Mouse (Mus musculus) G1E (cell line): ENCODE results near the gene Tnnt3.

Experiments used
- CTCF ChIP-seq: IDR thresholded peaks from 2 replicates; pipeline ENCODE4 v1.5.1; 2012; ENCODE audit warnings: low read depth, low read length, inconsistent platforms, mixed read lengths
- TAL1 ChIP-seq: conservative IDR thresholded peaks from 2 replicates; pipeline ENCODE4 v1.6.1; 2012; ENCODE audit warnings: low read depth, low read length, inconsistent platforms, mixed read lengths

DNA sequence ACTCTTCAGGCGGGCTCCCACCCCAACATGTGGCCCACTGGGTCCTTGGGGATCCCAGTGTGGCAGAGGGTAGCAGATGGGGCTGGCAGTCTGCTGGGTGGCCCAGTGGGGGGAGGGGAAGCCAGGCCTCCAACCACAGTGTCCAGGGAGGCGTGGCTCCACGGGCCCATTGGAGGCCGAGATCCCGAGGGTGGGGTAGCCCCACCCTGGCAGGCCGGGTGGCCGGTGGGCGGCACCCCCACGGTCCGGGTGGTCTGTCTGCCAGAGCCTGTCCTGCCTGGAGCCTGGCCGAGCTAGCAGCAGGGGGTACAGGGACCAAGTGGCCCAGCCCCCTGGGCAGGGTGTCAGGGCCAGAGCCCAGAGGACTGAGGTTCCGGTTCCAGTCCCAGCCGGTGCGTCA is 23.8 kb upstream of the Tnnt3 start:
- TF ChIP-seq CTCF (no peak), TAL1 (no peak)
